Mouse (Mus musculus): ENCODE data around the gene Homez.

DNA sequence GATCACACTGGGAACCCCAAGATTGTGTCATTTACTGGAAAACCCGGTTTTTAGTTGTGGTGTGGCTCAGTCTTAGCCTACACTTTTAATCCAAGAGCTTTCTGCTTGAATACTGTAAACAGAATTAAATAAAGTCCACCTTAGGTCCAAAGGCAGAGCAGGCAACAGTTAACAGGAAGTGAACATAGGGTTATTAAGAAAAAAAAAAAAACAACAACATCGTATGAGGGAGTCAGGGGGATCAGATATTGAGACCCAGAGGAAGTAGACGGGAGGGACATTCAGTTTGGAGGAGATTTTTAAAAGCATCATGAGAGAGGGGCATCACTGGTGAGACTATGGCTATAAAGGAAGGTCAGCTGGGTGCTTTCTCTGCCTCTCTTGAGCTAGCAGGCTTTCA, 4.5 kb downstream of the Homez start:
- TF ChIP-seq POLR2A (IDR thresholded peaks at IDR 0.05; ENCODE audit: control insufficient read depth, extremely low read depth, insufficient read depth, low read length, poor library complexity) (no peak), CTCF (IDR thresholded peaks at IDR 0.05; ENCODE audit: borderline replicate concordance, control insufficient read depth, extremely low read depth, insufficient read depth, low read length, poor library complexity) (no peak)

Measured in thymus, adult 2 months (tissue).